Mouse (Mus musculus): Measurements from ENCODE around the gene Sik2. TPM values are rescaled to one million over a fixed set of nuclear protein-coding genes. Genes with fewer than 3 reads are reported as not detected.
A peak's percentile ranks its signal among the peaks of the same experiment; 100 is the strongest.

The Sik2 gene
- total RNA-seq, 1 experiment: 10.0 TPM

DNA sequence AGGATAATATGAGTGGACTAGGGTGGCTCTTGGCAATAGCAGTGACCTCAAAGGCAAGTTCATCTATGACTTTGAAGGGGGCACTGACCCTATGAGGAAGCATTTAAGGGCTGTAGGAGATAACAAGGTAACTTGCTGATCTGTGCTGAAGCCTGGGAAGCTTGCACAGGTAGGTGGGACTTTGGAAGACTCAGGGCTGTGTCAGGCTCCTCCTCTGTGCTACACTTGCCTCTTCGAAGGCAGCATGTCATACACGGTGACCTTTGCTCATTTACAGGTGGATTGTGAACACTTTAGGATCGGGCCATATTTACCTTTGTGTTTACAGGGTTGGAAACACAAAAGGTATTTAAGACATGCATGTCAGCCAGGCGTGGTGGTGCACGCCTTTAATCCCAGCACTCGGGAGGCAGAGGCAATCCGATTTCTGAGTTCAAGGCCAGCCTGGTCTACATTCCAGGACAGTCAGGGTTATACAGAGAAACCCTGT is 32.7 kb upstream of the Sik2 start:
- no peaks in the 10 kb centered on the region for H3K36me3 ChIP-seq (ENCODE audit: control insufficient read depth, insufficient read depth, low read length, poor library complexity, severe bottlenecking)
- no peak overlapping the region for H3K4me3 ChIP-seq (ENCODE audit: insufficient read depth in 1 of 2, low read depth in 1 of 2, low read length in 2 of 2, poor library complexity in 1 of 2, severe bottlenecking in 1 of 2)
- TF ChIP-seq CHD2 (IDR thresholded peaks at IDR 0.05; ENCODE audit: low read depth, low read length) (no peak), ZNF384 (IDR thresholded peaks at IDR 0.05; ENCODE audit: low read depth, low read length) (peak; percentile 47; the same call in 1 of the 2 replicates)
- peaks cover 0 to 2% of the 10 kb centered on the region in 2 experiments; a peak in 1 of 4 replicates for H3K4me1 ChIP-seq (ENCODE audit: control insufficient read depth in 2 of 2, insufficient read depth in 2 of 2, low read length in 2 of 2, poor library complexity in 1 of 2)
- H3K9me3 ChIP-seq (ENCODE audit: control insufficient read depth, insufficient read depth, low read depth, low read length): no peaks in the 10 kb centered on the region
- no peak overlapping the region for H3K9ac ChIP-seq (ENCODE audit: insufficient read depth, low read depth, low read length, poor library complexity, severe bottlenecking)
- no peak for DNase-seq (ENCODE audit: low read depth, low spot score)
- H3K27ac ChIP-seq (ENCODE audit: insufficient read depth, low read depth, low read length, poor library complexity, severe bottlenecking): no peak overlapping the region
- in situ Hi-C loops (cut with MboI; ENCODE audit: low sequenced_read_pairs in 2 of 2, unreplicated experiment in 2 of 2): no loop called here

DNA sequence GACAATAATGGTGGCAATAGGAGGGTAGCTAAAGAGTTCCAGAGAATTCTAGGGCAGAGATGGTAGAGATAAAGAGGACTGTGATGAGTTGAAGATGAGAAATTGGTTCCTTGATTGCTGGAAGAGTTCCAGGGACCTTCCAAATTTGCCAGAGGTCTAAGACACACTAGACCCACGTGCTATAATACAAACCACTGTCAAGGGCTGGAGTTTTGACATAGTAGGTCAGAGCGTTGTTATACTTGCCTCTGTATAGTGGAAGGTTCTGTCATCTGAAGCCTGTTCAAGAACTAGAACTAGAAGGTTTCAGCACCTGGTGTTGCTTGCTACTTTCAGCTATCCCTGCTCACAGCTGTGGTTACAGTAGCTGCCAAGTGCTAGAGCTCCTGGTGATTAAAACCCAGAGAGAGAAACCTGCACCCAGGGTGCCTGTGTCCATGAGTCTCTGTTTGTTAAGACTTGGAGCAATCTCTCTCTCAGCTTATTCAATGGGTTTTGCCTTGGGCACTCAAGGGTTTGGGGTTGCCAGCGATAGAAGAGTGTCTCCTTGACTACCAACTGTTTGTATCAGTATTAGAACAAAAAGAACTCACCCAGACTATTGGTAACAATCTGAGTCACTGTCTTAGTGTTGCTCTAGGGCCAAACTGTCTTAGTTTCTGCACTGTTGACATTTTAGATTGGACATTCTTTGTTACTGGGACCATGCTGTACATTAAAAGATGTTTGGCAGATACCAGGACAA is 24.1 kb upstream of the Sik2 start:
- TF ChIP-seq ZC3H11A (IDR thresholded peaks at IDR 0.05; ENCODE audit: borderline replicate concordance, low read depth, low read length) (no peak), CHD2 (IDR thresholded peaks at IDR 0.05; ENCODE audit: low read depth, low read length) (no peak), ZNF384 (IDR thresholded peaks at IDR 0.05; ENCODE audit: low read depth, low read length) (no peak), HCFC1 (IDR thresholded peaks at IDR 0.05; ENCODE audit: borderline replicate concordance, insufficient read depth, low read length) (no peak), MAFK (IDR thresholded peaks at IDR 0.05; ENCODE audit: insufficient read depth, low read depth, low read length) (no peak)
- Histone ChIP-seq H3K36me3 (ENCODE audit: control insufficient read depth, insufficient read depth, low read length, poor library complexity, severe bottlenecking) (no peaks in the 10 kb centered on the region), H3K4me1 (ENCODE audit: control insufficient read depth in 2 of 2, insufficient read depth in 2 of 2, low read length in 2 of 2, poor library complexity in 1 of 2) (no peaks in the 10 kb centered on the region), H3K9me3 (ENCODE audit: control insufficient read depth, insufficient read depth, low read depth, low read length) (no peaks in the 10 kb centered on the region), H3K9ac (ENCODE audit: insufficient read depth, low read depth, low read length, poor library complexity, severe bottlenecking) (no peak overlapping the region), H3K4me3 (ENCODE audit: insufficient read depth in 1 of 2, low read depth in 1 of 2, low read length in 2 of 2, poor library complexity in 1 of 2, severe bottlenecking in 1 of 2) (no peak overlapping the region), H3K27ac (ENCODE audit: insufficient read depth, low read depth, low read length, poor library complexity, severe bottlenecking) (no peak overlapping the region)
- no peak for DNase-seq (ENCODE audit: low read depth, low spot score)
- in situ Hi-C loops (cut with MboI; ENCODE audit: low sequenced_read_pairs in 2 of 2, unreplicated experiment in 2 of 2): no loop called here

DNA sequence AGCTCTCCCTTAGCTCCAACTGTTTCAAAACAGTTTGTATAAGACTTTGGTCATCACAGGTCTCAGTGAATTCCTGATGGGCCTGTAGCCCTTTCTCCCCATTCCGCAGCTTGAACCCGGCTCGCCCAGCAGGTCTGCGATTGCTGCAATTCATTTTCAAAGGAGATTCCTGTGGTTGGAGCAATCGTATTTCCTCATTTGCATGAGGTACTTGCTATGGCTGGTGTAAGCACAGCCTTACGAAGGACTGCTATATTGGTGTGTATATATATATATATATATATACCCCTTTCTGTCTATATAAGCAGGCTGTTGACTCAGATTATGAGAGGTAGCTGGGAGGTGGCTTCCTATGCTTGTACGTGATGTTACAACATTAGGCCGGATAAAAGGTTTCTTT is 23.4 kb upstream of the Sik2 start:
- in situ Hi-C loops (cut with MboI; ENCODE audit: low sequenced_read_pairs in 2 of 2, unreplicated experiment in 2 of 2): no loop called here
- TF ChIP-seq ZNF384 (IDR thresholded peaks at IDR 0.05; ENCODE audit: low read depth, low read length) (no peak), MAFK (IDR thresholded peaks at IDR 0.05; ENCODE audit: insufficient read depth, low read depth, low read length) (no peak), CHD2 (IDR thresholded peaks at IDR 0.05; ENCODE audit: low read depth, low read length) (no peak), ZC3H11A (IDR thresholded peaks at IDR 0.05; ENCODE audit: borderline replicate concordance, low read depth, low read length) (no peak), HCFC1 (IDR thresholded peaks at IDR 0.05; ENCODE audit: borderline replicate concordance, insufficient read depth, low read length) (no peak)

DNA sequence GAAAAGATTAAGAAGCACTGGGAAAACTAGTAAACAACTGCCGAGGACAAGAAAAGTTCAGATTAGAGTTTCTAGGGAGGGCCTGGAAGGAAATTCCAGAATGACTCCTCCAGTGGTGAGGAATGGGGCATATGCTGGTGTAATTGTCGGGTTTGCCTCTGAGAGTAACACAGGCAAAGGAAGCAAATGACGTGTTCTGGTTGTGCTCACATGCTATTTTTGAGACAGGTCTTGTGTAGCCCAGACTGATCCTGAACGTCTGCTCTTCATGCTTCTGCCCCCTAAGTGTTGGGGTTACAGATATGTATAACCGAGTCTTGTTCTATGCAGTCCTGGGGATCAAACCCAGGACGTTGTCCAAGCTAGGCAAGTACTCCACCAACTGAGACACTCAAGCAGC is 22.7 kb upstream of the Sik2 start:
- Histone ChIP-seq H3K4me1 (ENCODE audit: control insufficient read depth in 2 of 2, insufficient read depth in 2 of 2, low read length in 2 of 2, poor library complexity in 1 of 2) (no peaks in the 10 kb centered on the region), H3K36me3 (ENCODE audit: control insufficient read depth, insufficient read depth, low read length, poor library complexity, severe bottlenecking) (no peaks in the 10 kb centered on the region), H3K27ac (ENCODE audit: insufficient read depth, low read depth, low read length, poor library complexity, severe bottlenecking) (no peak overlapping the region), H3K4me3 (ENCODE audit: insufficient read depth in 1 of 2, low read depth in 1 of 2, low read length in 2 of 2, poor library complexity in 1 of 2, severe bottlenecking in 1 of 2) (no peak overlapping the region), H3K9me3 (ENCODE audit: control insufficient read depth, insufficient read depth, low read depth, low read length) (no peaks in the 10 kb centered on the region), H3K9ac (ENCODE audit: insufficient read depth, low read depth, low read length, poor library complexity, severe bottlenecking) (no peak overlapping the region)
- DNase-seq (ENCODE audit: low read depth, low spot score): no peak
- in situ Hi-C loops (cut with MboI; ENCODE audit: low sequenced_read_pairs in 2 of 2, unreplicated experiment in 2 of 2): no loop called here
- TF ChIP-seq ZNF384 (IDR thresholded peaks at IDR 0.05; ENCODE audit: low read depth, low read length) (no peak), HCFC1 (IDR thresholded peaks at IDR 0.05; ENCODE audit: borderline replicate concordance, insufficient read depth, low read length) (no peak), CHD2 (IDR thresholded peaks at IDR 0.05; ENCODE audit: low read depth, low read length) (no peak), MAFK (IDR thresholded peaks at IDR 0.05; ENCODE audit: insufficient read depth, low read depth, low read length) (no peak), ZC3H11A (IDR thresholded peaks at IDR 0.05; ENCODE audit: borderline replicate concordance, low read depth, low read length) (no peak)

More for the DNA sequence above, 23.4 kb upstream of the Sik2 start:
- Histone ChIP-seq H3K36me3 (ENCODE audit: control insufficient read depth, insufficient read depth, low read length, poor library complexity, severe bottlenecking) (no peaks in the 10 kb centered on the region), H3K4me3 (ENCODE audit: insufficient read depth in 1 of 2, low read depth in 1 of 2, low read length in 2 of 2, poor library complexity in 1 of 2, severe bottlenecking in 1 of 2) (no peak overlapping the region), H3K27ac (ENCODE audit: insufficient read depth, low read depth, low read length, poor library complexity, severe bottlenecking) (no peak overlapping the region), H3K9me3 (ENCODE audit: control insufficient read depth, insufficient read depth, low read depth, low read length) (no peaks in the 10 kb centered on the region), H3K9ac (ENCODE audit: insufficient read depth, low read depth, low read length, poor library complexity, severe bottlenecking) (no peak overlapping the region), H3K4me1 (ENCODE audit: control insufficient read depth in 2 of 2, insufficient read depth in 2 of 2, low read length in 2 of 2, poor library complexity in 1 of 2) (no peaks in the 10 kb centered on the region)
- DNase-seq (ENCODE audit: low read depth, low spot score): no peak

All from ES-E14 (cell line).